Mouse (Mus musculus): Measurements from ENCODE around the gene Fgfr2. TPM values are rescaled to one million over a fixed set of nuclear protein-coding genes. Genes with fewer than 3 reads are reported as not detected.

Fgfr2 gene
- polyA plus RNA-seq, 1 experiment: 59.9 TPM

- Histone ChIP-seq H3K27ac (ENCODE audit: insufficient read depth, low read length) (no peak overlapping the region), H3K4me3 (ENCODE audit: insufficient read depth, low read length) (no peak overlapping the region), H3K4me1 (ENCODE audit: control insufficient read depth, insufficient read depth, low read length) (no peaks in the 10 kb centered on the region; the same call in 1 of the 2 replicates)
- TF ChIP-seq CTCF (IDR thresholded peaks at IDR 0.05; ENCODE audit: borderline replicate concordance, insufficient read depth, low read length) (no peak), POLR2A (IDR thresholded peaks at IDR 0.05; ENCODE audit: low read depth, low read length) (no peak)
These were observed 724.7 kb downstream of the Fgfr2 start for GRCm38 (mm10) chr7:132398487-132398886.

GRCm38 (mm10) chr7:132396661-132397322 is 726.4 kb downstream of the Fgfr2 start:
- H3K27ac ChIP-seq (ENCODE audit: insufficient read depth, low read length): no peak overlapping the region
- TF ChIP-seq POLR2A (IDR thresholded peaks at IDR 0.05; ENCODE audit: low read depth, low read length): no peak
- TF ChIP-seq CTCF (IDR thresholded peaks at IDR 0.05; ENCODE audit: borderline replicate concordance, insufficient read depth, low read length): no peak
- H3K4me1 ChIP-seq (ENCODE audit: control insufficient read depth, insufficient read depth, low read length): no peaks in the 10 kb centered on the region
- H3K4me3 ChIP-seq (ENCODE audit: insufficient read depth, low read length): no peak overlapping the region

- no peak overlapping the region for H3K27ac ChIP-seq (ENCODE audit: insufficient read depth, low read length)
- TF ChIP-seq POLR2A (IDR thresholded peaks at IDR 0.05; ENCODE audit: low read depth, low read length): no peak
- TF ChIP-seq CTCF (IDR thresholded peaks at IDR 0.05; ENCODE audit: borderline replicate concordance, insufficient read depth, low read length): no peak
- no peak overlapping the region for H3K4me3 ChIP-seq (ENCODE audit: insufficient read depth, low read length)
- no peaks in the 10 kb centered on the region for H3K4me1 ChIP-seq (ENCODE audit: control insufficient read depth, insufficient read depth, low read length)
These were observed 729.5 kb downstream of the Fgfr2 start for GRCm38 (mm10) chr7:132393582-132394175.

GRCm38 (mm10) chr7:132393014-132393406 is 730.1 kb downstream of the Fgfr2 start:
- TF ChIP-seq POLR2A (IDR thresholded peaks at IDR 0.05; ENCODE audit: low read depth, low read length) (no peak), CTCF (IDR thresholded peaks at IDR 0.05; ENCODE audit: borderline replicate concordance, insufficient read depth, low read length) (no peak)
- Histone ChIP-seq H3K4me1 (ENCODE audit: control insufficient read depth, insufficient read depth, low read length) (no peaks in the 10 kb centered on the region), H3K4me3 (ENCODE audit: insufficient read depth, low read length) (no peak overlapping the region), H3K27ac (ENCODE audit: insufficient read depth, low read length) (no peak overlapping the region)

GRCm38 (mm10) chr7:132392233-132393013 is 730.7 kb downstream of the Fgfr2 start:
- no peak overlapping the region for H3K27ac ChIP-seq (ENCODE audit: insufficient read depth, low read length)
- TF ChIP-seq POLR2A (IDR thresholded peaks at IDR 0.05; ENCODE audit: low read depth, low read length) (no peak), CTCF (IDR thresholded peaks at IDR 0.05; ENCODE audit: borderline replicate concordance, insufficient read depth, low read length) (no peak)
- no peaks in the 10 kb centered on the region for H3K4me1 ChIP-seq (ENCODE audit: control insufficient read depth, insufficient read depth, low read length)
- no peak overlapping the region for H3K4me3 ChIP-seq (ENCODE audit: insufficient read depth, low read length)

- no peak for TF ChIP-seq CTCF (IDR thresholded peaks at IDR 0.05; ENCODE audit: borderline replicate concordance, insufficient read depth, low read length)
- TF ChIP-seq POLR2A (IDR thresholded peaks at IDR 0.05; ENCODE audit: low read depth, low read length): no peak
- Histone ChIP-seq H3K27ac (ENCODE audit: insufficient read depth, low read length) (no peak overlapping the region), H3K4me3 (ENCODE audit: insufficient read depth, low read length) (no peak overlapping the region), H3K4me1 (ENCODE audit: control insufficient read depth, insufficient read depth, low read length) (no peaks in the 10 kb centered on the region)
These were observed 733.7 kb downstream of the Fgfr2 start for GRCm38 (mm10) chr7:132389473-132389872.

- TF ChIP-seq CTCF (IDR thresholded peaks at IDR 0.05; ENCODE audit: borderline replicate concordance, insufficient read depth, low read length) (no peak), POLR2A (IDR thresholded peaks at IDR 0.05; ENCODE audit: low read depth, low read length) (no peak)
- Histone ChIP-seq H3K27ac (ENCODE audit: insufficient read depth, low read length) (no peak overlapping the region), H3K4me1 (ENCODE audit: control insufficient read depth, insufficient read depth, low read length) (no peaks in the 10 kb centered on the region), H3K4me3 (ENCODE audit: insufficient read depth, low read length) (no peak overlapping the region)
These were observed 735.6 kb downstream of the Fgfr2 start for GRCm38 (mm10) chr7:132387507-132387906.

- Histone ChIP-seq H3K4me3 (ENCODE audit: insufficient read depth, low read length) (no peak overlapping the region), H3K27ac (ENCODE audit: insufficient read depth, low read length) (no peak overlapping the region), H3K4me1 (ENCODE audit: control insufficient read depth, insufficient read depth, low read length) (no peaks in the 10 kb centered on the region)
- TF ChIP-seq POLR2A (IDR thresholded peaks at IDR 0.05; ENCODE audit: low read depth, low read length) (no peak), CTCF (IDR thresholded peaks at IDR 0.05; ENCODE audit: borderline replicate concordance, insufficient read depth, low read length) (no peak)
These were observed 736.8 kb downstream of the Fgfr2 start for GRCm38 (mm10) chr7:132386316-132386715.

GRCm38 (mm10) chr7:132385456-132386130 is 737.6 kb downstream of the Fgfr2 start:
- Histone ChIP-seq H3K27ac (ENCODE audit: insufficient read depth, low read length) (no peak overlapping the region), H3K4me3 (ENCODE audit: insufficient read depth, low read length) (no peak overlapping the region), H3K4me1 (ENCODE audit: control insufficient read depth, insufficient read depth, low read length) (no peaks in the 10 kb centered on the region)
- TF ChIP-seq POLR2A (IDR thresholded peaks at IDR 0.05; ENCODE audit: low read depth, low read length): no peak
- no peak for TF ChIP-seq CTCF (IDR thresholded peaks at IDR 0.05; ENCODE audit: borderline replicate concordance, insufficient read depth, low read length)
